Mouse (Mus musculus): ENCODE results near the gene Crtam. TPM values are rescaled to one million over a fixed set of nuclear protein-coding genes. Genes with fewer than 3 reads are reported as not detected.
A peak's percentile ranks its signal among the peaks of the same experiment; 100 is the strongest.

Crtam gene
- total RNA-seq, 4 experiments from 2014 or later, result 0.18 to 0.19 TPM; not detected in 2

DNA sequence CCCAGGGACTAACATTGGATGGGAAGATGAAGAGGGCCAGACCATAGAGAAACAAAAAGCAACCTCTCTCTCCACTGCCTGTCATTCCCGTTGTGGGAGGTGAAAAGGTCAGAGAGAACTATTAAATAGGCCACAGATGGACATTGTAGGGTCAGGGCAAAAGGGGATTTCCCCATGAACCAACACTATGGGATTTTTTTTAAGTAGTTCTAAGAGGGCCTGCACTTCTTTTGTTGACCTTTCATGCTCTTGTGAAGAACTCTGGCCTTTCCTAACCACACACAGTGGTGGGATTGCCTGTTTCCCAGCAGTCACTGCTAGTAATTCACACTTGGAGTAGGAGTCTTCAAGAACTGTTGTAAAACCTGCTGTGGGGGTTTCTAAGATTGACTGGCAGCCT is 3.4 kb upstream of the Crtam start:
- no peak for DNase-seq

DNA sequence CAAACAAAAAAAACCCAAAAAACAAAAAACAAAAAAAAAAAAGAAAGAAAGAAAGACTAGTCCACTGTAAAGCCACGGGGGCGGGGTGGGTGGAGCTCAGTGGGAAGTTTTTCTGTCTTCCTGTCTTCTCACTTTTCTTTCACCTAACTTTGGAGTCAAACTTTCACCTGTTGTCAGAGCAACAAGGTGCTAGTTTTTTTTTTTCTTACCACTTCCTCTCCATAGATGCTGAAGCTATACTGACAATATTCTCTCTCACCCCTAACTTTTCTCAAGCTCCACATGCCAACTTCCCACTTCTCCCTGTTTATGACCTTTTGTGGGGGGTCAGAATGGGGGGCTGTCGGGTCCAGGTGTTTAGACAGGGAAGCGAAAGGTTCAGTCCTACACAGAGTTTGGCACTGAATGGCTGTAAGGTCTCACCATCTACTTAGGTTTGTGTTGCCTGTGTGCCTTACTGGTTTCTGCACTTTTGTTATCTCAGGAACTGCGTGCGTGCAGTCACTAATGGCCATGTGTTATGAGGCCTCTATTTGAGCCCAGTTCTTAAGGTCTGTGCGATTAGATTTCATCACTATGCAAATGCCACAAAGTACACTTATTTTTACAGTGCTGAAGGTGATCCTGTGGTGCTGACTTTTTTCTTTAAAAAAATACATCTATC is 7.2 kb downstream of the Crtam start:
- no peak for DNase-seq

DNA sequence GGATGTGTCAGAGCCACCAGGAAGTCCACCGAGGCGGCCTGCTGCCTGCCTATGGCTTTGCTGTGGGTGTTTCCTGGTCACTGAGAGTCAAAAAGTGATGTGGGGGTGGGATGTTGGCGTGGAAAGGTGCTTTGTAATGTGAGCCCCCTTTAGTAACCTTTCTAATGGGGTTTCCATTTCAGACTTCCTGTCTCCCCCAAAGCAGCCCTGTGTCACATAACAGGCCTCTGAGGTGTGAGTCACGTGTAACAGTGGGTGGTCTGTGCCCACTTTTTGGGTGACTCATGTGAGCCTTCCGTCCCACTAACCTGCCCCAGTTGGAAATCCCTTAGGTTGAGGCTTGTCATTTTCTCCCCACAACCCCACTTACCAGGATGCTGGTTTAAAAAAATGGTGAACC is 10.4 kb downstream of the Crtam start:
- no peak for DNase-seq

DNA sequence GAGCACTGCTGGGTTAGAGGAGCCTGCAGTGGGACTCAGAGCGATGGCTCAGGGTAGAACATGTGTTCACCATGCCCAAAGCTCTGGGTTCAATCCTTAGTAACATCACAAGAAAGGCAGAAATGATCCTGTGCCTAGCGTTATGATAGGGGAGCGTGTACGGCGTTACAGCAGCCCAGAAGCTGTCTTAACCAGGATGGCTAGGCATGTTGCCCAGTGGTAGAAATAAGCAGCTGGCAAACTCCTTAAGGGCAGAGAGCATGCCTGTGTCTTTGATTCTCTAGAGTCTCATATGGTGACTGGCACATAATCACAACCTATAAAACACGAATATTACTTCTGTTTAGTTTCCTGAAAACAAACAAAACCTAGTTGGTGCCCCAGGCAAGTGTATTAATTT is 12.9 kb downstream of the Crtam start:
- DNase-seq, result no peak

DNA sequence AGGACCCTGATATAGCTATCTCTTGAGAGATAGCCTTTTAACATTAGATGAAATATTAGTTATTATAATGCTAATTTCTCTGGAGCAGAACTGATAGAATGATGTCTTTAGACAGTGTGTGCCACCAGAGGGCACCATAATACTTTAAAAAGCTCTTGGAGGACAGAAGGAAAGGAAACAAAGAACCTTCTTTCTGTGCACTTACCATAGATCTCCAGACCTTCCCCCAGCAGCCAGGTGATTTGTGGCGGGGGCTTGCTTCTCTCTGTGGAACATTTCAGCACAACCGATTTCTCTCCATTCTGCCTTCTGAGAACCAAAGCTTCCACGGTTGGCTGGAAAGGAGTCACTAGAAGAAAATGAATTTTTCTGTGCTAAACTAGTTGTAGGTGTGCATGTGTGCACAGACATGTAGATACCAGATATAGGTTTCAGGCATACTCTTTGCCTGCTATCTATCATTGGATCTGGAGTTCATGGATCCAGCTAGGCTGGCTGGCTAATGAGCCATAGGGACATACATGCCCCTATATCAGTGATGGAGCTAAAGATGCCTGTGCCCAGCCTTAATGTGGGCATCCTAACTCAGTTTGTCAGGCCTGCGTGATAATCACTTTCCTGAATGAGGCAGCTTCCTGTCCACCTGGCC is 14.4 kb downstream of the Crtam start:
- DNase-seq, result peak; percentile 2

DNA sequence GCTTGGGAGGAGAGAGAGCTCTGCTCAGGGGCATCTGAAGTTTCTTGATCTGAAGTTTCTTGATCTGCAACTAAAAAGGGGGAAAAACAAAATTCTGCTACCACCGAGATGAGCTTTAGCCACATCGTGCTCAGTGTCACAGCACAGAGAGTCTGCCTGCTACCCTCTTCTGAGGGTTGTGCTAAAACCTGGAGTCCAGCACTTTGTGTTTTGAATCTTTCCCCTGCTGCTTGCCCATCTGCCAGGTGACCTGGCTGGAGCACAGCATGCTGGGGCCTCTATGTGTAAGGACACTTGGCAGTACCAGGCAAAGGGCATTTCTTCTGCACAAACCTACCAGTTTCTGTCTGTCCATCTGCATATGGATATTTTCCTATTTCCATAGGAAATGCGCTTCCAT is 20.1 kb downstream of the Crtam start:
- DNase-seq, result no peak

DNA sequence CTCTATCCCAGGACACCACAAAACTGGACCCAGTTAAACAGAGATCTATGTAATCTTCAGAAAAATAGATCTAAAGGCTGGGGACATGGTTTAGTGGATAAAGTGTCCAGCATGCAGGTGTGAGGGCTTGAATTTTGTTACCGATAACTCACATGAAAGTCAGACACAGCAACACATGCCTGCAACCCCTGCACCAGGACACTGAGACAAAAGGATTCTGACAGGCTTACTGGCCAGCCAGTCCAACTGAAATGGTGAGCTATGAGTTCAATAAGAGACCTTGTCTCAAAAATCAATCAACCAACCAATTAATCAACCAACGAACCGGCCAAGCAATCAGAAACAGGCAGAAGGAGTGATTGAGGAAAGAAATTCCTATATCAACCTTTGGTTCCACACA is 20.7 kb downstream of the Crtam start:
- no peak for DNase-seq

DNA sequence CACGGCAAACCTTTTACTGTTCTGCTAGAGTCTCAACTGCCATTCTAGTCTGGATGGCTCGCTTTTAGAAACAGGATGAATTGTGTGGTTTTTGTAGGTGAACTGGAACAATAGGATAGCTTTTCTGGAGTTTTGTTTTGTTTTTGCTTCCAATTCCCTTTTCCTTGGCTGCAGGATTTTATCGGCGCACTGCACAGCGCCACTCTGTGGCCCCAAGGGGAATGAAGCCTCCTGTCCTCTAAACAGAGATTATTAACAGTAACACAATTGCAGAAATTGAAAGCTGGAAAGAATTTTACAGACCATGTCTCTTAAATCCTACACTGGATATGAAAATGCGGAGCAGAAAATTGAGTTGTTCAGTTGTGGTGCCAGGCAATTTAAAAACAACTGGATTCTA is 21.9 kb downstream of the Crtam start:
- no peak for DNase-seq

DNA sequence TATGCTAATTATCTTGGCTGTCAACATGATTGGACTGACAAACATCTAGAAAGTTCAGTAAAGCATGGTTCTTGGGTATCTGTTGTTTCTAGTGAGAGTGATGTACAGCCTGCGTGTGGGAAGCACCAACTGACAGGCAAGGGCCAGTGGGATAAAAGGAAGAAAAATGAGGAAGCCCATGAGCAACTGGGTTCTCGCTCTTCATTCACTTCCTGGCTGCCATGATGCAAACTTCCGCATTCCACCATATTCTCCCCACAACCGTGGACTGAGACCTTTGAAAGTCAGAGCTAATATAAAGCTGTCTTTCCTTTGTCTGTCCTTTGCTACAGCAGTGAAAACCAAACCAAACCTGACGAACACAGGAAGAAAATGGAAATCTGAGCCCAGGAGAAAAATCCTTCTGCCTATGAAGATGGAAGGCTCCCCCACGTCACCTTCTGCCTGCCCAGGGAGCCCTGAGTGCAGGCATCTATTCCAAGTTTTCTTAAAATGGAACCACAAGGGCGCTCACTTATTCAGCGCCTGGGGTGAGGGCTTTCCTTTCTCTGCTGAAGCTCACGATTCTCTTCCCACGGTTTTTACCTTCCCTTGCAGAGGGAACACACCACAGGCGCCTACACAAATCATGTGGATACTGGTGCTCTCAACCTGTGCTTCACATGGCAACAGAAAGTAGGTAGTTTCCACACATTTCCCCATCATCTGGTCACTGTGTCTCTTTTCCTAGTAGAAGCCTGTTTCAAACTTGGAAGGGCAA is 30.2 kb downstream of the Crtam start:
- DNase-seq, result no peak

DNA sequence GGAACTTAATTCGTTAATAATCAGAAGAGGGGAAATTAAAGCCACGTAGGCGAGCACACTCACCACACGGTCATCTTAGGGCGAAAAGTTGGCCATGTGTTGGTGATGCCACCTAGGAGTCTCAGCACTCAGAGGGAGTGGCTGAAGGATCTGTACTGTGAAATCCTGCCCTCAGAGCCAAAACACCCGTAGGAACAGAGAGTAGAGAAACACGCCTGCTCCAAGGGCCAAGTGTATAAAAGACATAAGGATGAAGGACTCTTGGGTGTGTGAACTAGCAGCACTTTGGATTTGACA is 40.1 kb downstream of the Crtam start:
- DNase-seq, result no peak

DNA sequence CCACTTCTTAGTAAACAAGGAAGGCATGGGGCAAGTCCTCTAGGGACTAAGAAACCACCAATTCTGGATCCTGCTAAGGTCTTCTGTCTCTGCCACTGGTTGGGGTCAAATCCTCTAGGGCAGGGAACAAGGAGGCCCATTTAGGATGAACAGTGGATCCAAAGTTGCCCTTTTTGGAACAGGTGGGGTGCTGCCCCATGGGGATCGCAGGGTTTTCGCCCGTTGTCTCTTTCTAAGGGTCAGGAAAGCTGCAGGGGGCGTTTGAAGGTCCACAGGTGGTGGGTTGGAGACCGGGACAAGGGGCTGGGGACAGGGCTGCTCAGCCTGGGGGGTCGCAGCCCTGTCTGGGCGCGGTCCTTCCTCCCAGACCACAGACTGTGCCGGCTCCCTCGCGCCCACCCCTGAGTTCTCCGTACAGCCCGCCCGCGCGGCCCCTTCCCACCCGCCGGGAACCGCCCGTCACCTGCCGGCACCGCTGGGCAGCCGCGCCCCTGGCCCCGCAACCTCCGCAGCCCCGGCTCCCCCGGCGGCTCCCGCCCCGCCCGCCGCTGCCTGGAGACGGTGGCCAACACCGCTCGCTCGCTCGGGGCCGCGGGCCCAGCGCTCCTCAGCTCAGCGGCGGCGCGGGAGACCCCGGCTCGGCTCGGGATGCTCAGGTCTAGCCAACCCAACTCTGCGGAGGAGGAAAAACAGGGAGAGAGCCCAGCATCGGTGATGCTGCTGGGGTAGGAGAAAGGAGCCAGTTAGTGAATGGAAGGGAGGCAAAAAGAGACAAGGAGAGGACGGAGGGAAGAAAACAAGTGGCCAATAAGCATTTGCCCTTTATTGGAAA is 40.6 kb downstream of the Crtam start, which contains the start of gene Jhy:
TSS of gene Jhy (minus strand) at position 533 of the 832 bp plus-strand sequence.
- DNase-seq, result no peak

DNA sequence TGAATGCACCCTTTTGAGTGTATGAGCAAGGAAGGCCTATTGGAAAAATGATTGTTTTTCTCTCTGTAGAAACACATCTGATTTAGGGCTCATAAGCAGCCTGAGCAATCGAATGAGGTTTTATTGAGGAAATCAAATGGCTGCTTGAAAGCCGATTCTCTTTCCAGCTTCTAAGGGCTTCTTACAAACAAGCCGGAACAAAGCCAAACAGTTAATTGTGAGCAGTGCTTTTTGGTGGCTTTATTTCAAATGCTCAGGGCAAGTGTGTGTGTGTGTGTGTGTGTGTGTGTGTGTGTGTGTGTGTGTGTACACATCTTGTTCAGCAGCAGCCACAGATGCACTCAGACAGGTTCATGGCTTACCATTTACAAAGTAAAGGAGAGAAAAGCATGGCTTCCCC is 43.0 kb downstream of the Crtam start:
- DNase-seq, result no peak

DNA sequence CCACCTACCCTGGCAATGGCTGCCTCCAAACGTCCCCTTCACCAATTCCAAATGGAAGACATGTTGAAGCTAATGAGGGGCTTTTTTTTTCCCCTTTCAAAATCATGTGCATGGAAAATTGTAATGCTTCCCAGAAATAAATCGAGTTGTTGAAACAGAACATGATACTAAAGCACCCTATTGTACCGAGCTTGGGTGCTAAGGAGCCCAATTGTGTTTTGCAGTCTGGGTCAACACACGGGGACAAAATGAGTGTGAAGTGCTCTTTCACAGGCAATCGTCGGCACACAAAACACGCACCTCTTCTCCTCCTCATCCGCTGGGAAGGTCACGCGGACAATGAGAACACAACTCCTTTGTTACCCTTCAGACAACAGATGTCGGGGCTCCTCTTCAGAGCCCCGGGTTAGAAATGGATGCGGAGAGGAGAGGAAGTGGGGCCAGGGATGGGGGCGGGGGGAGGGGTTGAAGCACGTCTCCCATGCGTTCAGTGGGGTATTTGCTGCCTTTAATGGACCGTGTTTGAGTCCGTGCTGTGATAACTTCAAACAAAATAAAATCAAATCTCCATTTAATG is 55.3 kb downstream of the Crtam start:
- DNase-seq, result no peak

DNA sequence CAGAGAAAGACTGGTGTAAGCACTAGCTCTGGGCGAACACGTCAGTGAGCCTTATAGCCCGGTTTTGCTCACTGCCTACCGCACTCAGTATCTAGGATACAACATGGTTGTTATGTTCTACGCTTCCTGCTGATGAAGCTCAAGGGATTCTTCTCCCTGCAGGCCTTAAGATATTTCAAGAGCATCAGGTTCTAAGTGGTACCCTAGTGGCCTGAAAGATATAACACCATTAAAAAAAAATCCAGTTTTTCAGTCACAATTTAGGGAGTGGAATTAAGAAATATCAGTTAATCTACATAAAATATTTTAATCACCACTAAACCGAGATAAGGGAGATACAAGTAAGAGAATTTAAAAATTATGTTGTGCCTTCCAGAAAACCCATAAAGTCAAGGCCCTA is 56.0 kb downstream of the Crtam start:
- DNase-seq, result no peak

DNA sequence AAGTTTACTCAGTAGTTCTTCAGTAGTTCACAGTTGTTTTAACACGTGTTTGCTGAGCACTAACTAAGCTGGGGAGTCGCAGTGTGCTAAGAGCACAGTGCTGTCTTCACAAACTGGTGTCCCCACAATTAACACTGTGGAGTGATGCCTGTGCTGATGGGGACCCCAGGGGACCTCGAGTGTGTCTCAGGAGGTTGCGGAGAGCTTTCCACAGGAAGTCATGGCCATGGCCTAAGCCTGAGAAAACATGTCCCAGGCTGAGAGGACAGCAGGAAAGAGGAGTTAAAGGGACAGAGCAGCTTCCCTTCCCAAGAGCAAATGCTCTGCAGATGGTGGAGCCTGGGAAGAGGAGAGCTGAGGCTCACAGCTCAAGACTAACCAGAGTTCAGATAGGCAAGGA is 57.3 kb downstream of the Crtam start:
- no peak for DNase-seq

DNA sequence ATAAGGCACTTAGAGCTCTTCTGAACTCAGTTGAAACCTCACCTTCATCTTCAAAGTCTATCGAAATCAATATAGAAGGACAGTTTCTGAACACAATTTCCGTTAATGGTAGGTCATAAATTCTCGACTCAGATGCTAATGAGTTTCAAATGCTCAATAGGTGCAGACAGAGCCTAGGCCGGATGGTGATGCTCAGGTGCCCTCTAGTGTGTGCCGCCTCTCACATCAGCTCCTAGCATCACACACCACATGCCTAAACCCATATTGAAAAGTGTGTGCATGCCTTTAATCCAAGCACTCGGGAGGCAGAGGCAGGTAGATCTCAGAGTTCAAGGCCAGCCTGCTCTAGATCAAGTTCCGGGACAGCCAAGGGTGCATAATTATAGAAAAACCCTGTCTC is 67.0 kb downstream of the Crtam start:
- no peak for DNase-seq

DNA sequence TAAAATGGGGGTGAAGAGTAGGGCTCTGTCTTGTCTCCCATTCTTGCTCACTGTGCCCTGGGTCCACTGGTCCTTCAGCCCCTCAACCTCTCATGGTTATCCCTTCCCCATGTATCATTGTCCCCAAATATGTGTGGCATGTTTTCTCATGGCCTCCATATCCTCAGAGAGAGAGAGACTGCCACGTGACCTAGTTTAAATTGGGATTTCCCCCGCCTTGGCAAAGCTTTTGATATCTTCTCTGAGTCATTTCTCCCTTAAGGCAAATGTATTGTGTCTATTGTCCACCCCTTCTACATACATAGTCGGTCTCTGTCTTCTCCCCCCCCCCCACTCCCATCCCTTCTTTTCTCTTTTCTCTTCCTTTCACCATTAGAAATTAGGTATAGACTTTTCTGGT is 71.1 kb downstream of the Crtam start:
- no peak for DNase-seq

DNA sequence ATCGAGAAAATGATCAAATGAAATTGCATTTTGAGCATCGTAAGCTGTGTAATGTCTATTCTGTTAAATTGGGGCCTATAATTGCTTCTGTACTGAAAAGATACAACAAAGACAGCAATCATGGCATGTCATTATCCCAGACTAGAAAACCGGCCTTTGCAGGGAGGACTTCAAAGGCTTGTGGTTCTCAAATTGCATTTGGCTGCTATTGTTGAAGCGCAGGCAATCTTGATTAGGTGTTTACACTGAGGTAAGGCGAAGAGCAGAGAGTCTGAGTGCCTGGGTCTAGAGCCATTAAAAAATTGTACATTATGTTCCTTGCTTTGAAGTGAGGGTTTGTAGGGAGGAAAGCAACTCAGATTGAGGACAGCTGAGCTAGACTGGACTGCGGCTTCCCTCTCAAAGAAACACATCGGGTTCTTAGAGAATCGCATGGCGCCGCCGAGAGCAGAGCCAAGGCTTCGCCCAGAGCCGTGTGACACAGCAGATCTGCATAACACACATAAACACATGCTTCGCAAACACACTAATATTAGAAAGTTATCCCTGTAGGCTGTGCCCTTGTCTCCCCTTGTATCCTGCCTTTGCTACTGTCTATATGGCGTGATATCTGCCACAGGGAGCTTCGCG is 77.0 kb downstream of the Crtam start:
- DNase-seq, result no peak

All from adrenal gland, adult 8-10 months (tissue).